Mouse (Mus musculus): ENCODE measurements around the gene Cpz. TPM values are rescaled to one million over a fixed set of nuclear protein-coding genes. Genes with fewer than 3 reads are reported as not detected.
A peak's percentile ranks its signal among the peaks of the same experiment; 100 is the strongest.

The Cpz gene
- total RNA-seq, 2 experiments from 2014 or later = 12.5 to 14.5 TPM

DNA sequence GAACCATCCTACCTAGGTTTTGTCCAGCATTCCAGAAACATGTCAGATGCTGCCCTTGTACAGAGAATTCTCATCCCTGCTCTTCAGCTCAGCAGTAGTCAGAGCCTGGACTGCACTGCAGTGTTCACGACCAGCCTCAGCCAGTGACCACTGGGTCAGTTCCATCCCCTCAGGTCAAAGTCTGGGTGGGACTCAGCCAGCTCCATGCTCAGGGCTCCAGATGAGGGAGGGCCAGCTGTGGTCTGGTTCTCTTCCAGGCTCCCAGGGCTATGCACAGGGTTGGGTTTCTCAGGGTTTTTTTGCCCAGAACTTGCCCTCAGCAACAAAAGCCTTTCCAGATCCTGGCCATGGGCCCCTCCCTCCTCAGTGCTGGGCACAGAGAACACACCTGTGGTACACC is 12.0 kb upstream of the Cpz start:
- intact Hi-C loops (cut with DNase I; ENCODE audit: low total_unique reads) = no loop called here

DNA sequence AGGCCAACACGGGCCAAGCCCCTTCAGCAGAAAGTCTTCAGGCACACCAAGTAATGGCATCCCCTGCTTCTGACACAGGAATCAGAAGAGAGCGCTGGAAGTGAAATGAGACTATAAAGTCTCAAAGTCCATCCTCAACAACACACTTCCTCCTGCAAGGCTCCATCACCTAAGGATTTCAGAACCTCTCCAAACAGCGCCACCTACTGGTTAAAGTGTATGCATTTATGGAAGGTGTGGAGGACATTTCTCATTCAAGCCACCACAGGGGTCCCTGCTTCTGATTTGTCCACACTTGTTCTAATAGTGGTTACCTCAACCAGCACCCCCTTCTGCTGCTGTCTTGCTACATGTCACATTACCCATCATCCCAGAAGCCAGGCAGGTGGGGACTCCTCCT is 10.8 kb upstream of the Cpz start:
- DNase-seq = no peak
- intact Hi-C loops (cut with DNase I; ENCODE audit: low total_unique reads) = no loop called here

More for the DNA sequence above, 12.0 kb upstream of the Cpz start:
- DNase-seq = no peak

DNA sequence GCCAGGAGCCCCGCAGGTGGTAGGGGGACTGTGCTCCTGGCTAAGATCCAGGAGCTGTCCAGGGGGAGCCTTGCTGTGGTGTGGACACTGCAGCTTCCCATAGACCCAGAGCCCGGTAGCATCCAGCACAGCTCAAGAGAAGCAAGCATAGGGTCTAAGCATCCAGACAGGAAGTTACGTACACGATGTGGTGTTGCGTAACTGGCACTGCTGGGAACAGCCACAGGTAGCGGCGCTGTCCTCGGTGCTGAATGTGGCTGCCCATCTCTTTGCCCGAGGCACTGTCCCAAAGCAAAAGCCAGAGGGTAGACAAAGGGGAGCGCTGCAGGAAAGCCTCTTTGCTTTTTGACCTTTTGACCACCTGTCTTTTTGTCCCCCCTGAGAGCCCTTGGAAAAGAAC is 6.1 kb upstream of the Cpz start:
- no peak for DNase-seq
- intact Hi-C loops (cut with DNase I; ENCODE audit: low total_unique reads) = no loop called here

DNA sequence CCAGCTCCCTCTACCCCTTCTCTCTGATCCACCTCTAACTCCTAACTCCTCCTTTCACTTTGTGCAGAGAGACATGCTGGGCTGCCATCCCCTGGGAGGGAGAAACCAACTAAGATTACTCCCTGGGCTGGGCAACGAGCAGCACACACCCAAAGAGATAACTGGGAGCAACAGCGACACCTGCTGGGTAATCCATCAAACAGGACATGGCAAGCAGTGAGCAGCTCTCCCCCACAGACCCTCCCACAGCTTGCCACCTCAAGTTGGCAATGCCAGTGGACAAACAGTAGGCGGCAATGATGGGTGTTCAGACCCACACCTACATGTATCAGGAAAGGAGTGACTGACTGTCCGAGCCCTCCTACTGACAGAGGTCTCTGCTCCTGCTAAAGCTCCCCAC is 4.9 kb upstream of the Cpz start:
- DNase-seq = peak; percentile 46
- intact Hi-C loops (cut with DNase I; ENCODE audit: low total_unique reads) = no loop called here

DNA sequence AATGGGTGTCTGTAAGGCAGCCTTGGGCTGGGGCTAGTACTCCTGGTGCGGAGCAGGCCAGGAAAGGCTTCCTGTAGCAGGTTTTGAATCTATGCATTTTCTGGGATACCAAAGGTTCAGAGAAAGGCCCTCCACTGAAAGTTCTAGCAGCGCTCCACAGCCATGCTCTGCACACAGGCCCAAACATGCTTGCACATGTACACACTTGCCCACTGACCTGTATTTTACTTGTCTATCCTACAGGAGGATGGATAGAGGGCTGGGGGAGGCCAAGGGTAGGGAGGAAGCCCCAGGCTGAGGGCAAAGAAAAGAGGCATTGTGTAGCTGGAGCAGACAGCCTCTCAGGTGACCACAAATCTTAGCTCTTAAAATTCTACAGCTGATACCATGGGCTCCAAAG is 1.1 kb downstream of the Cpz start:
- intact Hi-C loops (cut with DNase I; ENCODE audit: low total_unique reads) = loop anchor here (2.0 kb wide), 1 partner anchor 38 kb away; no protein-coding TSS in a partner anchor
- DNase-seq = no peak

DNA sequence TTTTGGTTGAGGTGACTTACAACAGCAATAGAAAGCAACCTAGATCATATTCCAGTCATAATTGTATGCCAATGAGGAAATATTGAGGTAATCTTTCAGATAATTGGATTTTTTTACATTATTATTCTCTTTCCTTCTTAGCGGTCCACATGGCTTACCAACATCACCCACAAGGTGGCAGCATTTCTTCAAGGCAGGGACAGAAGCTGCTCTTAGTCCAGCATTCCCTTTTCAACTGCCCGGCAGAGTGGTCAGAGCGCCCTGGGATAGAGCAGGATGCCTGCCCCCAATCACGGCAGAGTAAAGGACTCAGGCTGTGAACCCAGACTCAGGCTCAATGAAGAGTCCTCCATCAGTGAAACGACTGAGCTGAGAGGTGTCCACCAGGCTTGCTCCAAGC is 1.8 kb downstream of the Cpz start:
- peak; percentile 75 for DNase-seq
- intact Hi-C loops (cut with DNase I; ENCODE audit: low total_unique reads) = loop anchor here (2.0 kb wide), 1 partner anchor 39 kb away; no protein-coding TSS in a partner anchor

DNA sequence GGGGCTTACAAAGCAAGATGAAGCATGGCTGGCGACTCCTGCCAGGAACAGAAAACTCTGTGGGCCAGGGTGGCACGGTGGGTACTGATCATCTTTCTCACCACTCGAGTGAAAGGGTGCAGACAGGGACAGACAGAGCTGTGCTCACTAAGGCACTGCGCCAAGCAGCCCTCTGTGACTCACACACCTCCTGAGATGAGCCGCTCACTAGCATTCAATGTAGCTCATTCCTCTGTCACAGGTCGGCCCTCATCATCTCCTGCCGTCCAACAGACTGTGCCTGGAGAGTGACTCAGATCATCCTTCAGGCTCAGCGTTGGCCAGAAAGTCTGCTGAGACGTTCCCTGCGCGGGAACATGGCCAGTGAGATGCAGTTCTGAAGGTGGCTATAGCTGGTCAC is 8.7 kb downstream of the Cpz start:
- intact Hi-C loops (cut with DNase I; ENCODE audit: low total_unique reads) = no loop called here
- no peak for DNase-seq

DNA sequence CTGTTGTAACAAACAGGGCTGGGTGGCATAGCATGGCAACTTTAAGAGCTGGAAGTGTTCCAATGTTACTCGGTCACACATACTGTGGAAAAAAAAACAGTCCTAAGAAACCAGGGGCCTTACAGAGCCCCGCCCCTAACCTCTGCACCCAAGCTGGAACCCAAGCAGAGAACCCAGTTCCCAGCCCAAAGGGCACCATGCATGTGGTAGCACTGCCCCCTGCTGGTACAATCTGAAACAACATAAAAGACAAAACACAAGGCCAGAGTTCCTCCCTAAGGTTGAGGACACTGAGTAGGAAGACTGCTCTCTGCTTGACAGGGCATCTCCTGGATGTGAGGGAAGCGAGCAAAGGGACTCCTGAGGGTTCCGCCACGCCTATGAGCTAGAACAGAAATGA is 14.9 kb downstream of the Cpz start:
- intact Hi-C loops (cut with DNase I; ENCODE audit: low total_unique reads) = loop anchor here (2.0 to 5.0 kb wide), 2 partner anchors 128 to 148 kb away; no protein-coding TSS in a partner anchor
- peak; percentile 34 for DNase-seq

DNA sequence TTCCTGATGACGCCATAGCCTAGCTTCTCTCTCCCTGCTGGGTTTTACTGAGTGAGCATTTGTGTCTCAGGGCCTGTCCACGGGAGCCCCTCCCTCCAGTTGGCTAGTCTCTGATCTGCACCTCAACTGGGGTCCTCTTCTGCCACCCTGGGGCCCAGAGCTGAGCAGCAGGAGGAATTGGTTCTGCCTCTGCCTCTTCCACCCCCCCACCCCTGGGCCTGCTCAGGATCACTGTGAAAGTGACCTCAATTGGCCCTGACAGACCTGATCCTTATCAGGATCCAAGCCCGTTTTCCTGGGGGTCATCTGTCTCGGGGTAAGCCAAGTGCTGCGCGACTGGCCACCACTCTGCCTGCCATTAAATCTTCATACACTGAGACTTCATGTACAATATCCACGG is 20.5 kb downstream of the Cpz start:
- intact Hi-C loops (cut with DNase I; ENCODE audit: low total_unique reads) = no loop called here
- no peak for DNase-seq

DNA sequence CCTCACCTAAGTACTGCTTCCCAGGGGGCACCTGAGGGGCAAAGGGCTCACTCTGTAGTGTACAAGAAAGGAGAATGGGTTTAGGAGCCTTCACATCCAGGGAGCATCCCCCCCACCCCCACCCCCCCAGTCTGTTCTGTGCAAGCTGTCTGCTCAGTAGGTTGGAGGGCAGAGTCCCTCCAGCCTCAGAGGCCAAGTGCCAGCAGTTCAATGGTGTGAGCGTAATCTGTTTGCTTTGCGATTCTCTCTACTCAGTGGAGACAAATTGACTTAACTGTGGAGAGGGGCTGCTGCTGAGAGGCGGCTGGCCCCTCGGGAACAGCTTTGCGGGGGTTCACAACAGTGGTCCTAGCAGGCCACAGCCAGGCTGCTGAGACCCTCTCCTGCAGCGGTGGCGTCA is 28.2 kb downstream of the Cpz start:
- no peak for DNase-seq
- intact Hi-C loops (cut with DNase I; ENCODE audit: low total_unique reads) = no loop called here

DNA sequence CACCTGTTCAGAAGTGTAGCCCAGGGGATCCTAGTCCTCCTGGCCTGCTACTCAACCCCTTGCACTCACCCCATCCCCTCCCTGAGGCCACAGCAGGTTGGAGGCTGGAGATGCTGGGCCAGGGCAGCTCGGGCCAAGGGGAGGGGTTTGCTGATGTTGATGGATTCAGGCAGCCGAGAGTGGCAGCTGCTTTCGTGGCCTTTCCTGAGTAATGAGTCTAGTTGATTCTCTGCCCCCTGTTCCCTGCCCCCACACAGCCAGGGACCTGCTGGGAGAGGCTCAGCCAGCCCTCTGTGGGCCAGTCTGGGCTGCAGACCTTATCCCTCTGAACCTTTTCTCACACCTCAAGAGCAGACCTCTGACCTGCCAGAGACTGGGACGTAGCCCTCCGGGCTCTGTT is 29.5 kb downstream of the Cpz start:
- intact Hi-C loops (cut with DNase I; ENCODE audit: low total_unique reads) = no loop called here
- DNase-seq = no peak

DNA sequence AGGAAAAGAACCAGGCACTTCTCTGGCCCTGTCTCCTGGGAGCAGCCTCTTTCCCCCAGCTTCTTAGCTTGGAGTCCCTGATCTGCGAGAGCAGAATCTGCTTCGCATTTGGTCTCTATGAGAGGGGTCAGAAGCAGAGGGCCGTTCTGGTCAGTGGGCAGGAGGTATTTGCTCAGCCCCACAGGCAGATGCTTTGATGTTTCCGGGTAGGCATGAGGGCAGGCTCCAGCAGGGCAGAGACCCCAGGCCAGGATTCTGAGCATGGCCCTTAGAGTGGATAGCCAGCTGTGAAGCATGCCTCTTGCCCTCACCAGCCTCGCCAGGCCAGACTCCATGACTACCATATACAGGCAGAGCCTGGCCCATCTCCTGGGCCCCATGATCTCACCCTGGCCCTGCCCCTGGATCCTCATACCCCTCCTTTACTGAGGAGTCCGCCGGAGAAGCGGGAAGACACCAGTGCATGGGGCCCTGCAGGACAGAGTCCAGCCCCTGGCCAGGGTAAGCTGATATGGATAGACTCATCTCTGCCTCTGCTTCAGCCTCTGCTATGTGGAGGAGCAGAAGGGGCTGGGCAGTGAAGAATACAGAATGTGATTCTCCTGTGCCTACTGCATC is 30.6 kb downstream of the Cpz start:
- no peak for DNase-seq
- intact Hi-C loops (cut with DNase I; ENCODE audit: low total_unique reads) = no loop called here

DNA sequence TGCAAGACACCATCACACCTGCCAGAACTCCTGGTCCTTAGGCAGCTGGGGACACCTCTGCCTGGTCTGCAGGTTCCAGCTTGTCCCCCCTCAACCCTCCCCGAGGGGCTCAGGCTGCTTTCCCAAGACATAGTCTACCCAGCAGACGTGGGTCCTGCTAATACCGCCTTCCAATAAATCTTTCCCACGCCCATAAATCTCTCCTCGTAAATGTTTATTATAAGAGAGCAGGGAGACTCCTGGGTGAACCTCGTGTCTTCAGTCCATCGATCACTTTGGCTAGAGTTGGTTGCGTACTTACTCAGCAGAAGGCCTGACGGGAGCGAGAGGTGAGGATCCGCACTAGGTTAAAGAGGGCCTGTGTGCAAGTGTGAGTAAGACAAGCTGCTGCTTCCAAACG is 31.7 kb downstream of the Cpz start:
- intact Hi-C loops (cut with DNase I; ENCODE audit: low total_unique reads) = no loop called here
- DNase-seq = no peak

DNA sequence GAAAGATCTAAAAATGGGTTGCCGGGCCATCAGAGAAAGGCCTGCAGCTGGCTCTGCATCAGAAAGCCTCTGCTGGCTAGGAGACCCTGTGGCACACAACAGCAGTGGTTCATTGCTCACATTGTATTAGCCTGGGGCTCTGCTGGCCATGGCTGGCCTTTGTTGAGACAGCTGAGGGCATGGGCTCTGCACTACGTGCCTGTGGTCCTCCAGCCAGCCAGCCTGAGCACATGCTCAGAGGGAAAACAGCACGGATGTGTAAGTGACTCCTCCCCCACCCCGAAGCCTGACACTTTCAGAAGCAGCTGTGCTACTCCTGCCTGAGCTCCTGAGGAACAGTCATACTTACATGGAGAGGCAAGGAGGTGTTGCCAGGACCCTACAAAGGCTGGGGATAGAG is 46.0 kb downstream of the Cpz start:
- intact Hi-C loops (cut with DNase I; ENCODE audit: low total_unique reads) = no loop called here
- no peak for DNase-seq

DNA sequence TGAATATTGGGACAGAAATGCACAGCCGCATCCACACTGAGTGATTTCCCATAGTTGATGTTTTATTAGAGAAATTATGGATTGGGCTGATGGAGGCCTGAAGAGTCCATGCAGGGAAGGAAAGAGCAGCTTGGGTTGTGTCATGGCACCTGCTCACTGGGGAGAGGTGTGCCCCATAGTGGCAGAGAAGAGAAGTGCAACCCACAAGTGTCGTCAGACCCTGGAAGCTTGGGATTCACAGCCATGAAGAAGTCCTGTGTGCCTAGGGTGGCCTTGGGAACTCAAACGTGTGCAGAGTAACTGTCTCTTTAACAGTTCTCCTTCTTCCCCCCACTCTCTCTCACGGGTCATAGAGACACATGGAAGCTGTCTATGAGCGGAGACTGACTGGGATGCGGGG is 50.3 kb downstream of the Cpz start:
- no peak for DNase-seq
- intact Hi-C loops (cut with DNase I; ENCODE audit: low total_unique reads) = no loop called here

DNA sequence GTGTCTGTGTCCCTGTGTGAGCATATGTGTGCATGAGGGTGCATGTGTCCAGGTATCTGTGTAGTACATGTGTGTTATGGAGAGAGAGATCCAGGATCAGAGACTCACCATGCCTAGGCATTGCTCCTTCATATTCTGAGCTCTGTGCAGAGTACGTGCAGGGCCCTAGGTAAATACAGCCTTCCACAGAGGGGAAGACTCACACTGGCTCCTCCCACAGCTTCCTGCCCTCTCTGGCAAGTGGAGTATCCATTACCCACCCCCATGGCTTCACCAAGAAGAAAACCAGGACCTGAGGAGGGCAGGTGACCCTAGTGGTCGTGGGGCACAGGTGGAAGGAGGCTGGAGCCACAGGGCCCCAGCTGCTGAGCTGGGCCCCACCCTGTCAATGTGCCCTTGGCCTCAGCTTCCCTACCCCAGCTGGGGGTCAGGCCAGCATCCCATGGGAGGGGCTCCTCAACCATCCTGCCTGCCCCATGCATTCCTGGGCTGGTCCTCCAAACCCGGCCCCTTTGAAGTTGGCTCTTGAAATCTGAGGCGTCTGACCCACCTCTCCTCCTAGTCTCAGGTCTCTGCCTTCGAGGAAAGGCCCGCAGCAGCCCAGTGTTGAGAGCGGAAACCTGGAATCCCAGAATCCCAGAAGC is 54.5 kb downstream of the Cpz start:
- no peak for DNase-seq
- intact Hi-C loops (cut with DNase I; ENCODE audit: low total_unique reads) = no loop called here

DNA sequence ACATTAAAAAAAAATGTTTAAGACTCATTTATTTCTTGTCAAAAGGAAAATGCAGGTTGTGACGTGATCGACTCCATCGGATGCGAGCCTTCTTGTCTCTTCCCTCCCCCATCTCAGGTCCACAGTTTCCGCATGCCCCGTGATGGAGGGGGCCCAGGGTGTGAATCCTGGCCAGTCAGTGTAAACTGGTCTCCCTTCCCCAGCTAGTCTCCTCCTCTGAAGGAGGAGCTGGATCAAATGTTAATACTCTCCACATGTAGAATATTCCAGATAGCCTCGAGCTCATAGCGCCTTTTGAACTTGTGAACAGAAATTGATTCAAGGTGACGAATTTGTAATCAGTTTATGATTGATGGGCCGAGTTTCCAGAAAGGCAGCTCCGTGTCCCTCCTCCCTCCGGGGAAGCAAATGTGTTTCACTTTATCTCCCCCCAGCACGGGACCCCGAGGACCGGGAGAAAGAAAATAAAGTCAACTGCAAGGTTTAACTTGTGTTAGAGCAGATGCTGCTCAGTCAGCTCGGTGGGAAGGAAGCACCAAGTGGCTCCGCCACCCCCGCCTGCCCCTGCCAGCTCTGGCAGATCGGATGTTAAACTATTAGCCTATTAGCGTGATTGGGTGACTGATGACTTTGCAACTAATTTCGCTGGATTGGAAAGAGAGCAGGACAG is 59.4 kb downstream of the Cpz start:
- DNase-seq = no peak
- intact Hi-C loops (cut with DNase I; ENCODE audit: low total_unique reads) = no loop called here

DNA sequence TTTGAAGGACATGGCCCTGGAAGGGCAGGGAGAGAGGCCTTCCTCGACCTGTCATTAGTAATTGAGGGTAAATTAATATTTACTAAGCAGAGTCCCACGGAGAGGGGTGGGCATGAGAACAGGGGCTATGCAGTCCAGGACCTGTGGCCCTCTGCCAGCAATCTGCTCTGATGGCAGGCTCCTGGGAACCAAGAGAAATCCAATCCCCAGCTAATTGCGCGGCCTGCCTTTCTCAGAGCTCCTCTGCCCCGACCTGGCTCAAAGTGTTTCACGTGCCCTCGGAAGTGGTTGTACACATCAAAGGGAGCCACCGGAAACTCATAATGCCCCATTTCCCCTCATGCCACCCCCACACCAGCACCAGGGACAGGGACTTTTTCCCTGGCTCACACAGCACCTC is 63.4 kb downstream of the Cpz start:
- intact Hi-C loops (cut with DNase I; ENCODE audit: low total_unique reads) = no loop called here

DNA sequence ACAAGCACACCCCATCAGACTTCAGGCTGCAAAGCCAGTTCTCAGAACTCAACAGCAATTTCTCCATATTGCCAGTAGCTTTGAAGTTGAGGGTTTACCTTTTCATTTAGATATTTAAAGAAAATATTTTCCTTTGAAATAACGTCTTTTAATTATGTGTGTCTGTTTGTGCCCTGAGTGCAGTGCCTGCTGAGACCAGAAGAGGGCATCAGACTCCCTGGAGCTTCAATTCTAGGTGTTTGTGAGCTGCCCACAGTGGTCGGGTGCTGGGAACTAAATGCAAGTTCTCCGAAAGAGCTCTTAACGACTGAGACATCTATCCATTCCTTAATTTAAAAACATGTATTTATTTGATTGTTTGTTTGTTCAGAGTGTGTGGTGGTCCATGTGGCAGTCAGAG is 65.7 kb downstream of the Cpz start:
- intact Hi-C loops (cut with DNase I; ENCODE audit: low total_unique reads) = no loop called here
- no peak for DNase-seq

More for the DNA sequence above, 63.4 kb downstream of the Cpz start:
- DNase-seq = no peak

DNA sequence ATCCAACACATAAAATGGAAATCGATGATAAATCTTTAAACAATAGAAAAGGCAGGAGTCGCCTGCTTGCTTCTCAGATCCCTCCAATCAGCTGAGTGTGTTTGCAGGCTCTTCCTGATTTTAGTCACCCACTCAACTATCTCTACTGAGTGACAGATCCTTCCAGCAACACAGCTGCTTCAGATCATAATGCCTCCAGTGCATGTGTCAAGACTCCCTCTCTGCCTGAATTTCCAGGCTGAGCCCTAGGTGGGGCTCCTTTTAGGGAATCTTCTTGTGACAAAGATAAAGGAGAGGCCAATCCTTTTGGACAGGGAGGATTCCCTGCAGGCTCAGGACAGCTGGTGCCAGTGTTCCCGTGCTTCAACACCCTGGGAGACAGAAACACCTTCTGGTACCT is 67.2 kb downstream of the Cpz start:
- no peak for DNase-seq
- intact Hi-C loops (cut with DNase I; ENCODE audit: low total_unique reads) = no loop called here

DNA sequence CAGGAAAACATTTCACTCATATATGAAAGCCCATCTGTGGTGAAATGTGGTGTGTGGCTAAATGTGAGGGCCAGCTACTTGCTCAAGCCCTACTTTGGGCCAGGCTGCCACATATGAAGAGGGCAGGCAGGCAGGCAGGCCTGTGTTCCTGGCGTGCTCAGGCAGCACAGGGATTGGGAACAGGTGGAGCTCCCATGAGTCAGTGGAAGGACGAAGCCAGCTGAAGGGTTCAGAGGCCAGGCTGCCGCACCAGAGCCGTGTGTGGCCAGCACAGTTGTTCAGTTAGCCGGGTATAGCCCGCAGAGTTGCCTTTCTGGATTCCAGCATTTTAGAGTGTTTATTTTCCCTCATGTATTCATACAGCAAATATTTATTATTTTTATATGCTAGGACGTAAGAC is 68.1 kb downstream of the Cpz start:
- intact Hi-C loops (cut with DNase I; ENCODE audit: low total_unique reads) = no loop called here
- no peak for DNase-seq

Measured in gastrocnemius, postnatal 14 days (tissue).